Mouse (Mus musculus): ENCODE measurements around the gene Cnn3. TPM values are rescaled to one million over a fixed set of nuclear protein-coding genes. Genes with fewer than 3 reads are reported as not detected.
A peak's percentile ranks its signal among the peaks of the same experiment; 100 is the strongest.

The Cnn3 gene
- total RNA-seq (2014; fragmentation: Nextera tagmentation) (34.5 and 37.7 TPM in 2 replicates), total RNA-seq (2017) (24.6 and 28.0 TPM in 2 replicates)

DNA sequence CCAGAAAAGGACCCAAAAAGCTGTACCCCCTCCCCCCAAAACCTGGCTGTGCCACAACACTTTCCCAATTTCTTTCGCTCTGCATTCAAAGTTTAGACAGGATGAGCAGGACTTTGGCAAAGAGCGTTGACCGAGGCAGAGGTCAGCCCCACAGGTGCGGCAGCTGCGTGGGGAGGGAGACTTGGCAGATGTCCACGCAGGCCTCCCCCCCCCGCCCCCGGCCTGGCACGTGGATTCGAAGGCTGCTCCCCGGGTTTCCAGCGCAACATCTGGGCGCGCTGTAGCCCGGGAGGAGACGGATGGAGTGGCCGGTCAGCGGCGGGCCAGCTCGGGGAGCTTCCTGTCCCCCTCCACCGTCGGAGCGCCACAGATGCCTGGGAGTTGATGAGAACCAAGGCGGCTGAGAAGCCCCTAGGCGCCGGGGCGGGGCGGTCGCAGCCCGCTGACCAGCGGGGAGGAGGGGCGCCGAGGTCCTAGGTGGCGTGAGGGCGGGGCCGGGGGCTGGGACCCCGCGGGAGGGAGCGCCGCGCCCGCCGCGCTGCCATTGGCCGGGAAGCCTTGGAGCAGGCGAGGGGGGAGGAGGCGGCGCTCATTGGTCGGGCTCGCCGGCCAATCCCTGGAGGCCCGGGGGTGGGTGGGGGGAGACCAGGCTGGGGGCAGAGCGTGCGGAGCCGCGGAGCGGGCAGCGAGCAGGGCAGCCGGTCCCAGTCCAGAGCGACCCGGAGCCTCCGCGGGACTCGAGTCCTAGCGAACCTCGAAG, at the start of gene Cnn3:
TSS of gene Cnn3 (plus strand) at position 637 of the 760 bp plus-strand sequence.
- peak; percentile 76 for ATAC-seq (replicated peaks; ENCODE audit: poor library complexity, severe bottlenecking)

DNA sequence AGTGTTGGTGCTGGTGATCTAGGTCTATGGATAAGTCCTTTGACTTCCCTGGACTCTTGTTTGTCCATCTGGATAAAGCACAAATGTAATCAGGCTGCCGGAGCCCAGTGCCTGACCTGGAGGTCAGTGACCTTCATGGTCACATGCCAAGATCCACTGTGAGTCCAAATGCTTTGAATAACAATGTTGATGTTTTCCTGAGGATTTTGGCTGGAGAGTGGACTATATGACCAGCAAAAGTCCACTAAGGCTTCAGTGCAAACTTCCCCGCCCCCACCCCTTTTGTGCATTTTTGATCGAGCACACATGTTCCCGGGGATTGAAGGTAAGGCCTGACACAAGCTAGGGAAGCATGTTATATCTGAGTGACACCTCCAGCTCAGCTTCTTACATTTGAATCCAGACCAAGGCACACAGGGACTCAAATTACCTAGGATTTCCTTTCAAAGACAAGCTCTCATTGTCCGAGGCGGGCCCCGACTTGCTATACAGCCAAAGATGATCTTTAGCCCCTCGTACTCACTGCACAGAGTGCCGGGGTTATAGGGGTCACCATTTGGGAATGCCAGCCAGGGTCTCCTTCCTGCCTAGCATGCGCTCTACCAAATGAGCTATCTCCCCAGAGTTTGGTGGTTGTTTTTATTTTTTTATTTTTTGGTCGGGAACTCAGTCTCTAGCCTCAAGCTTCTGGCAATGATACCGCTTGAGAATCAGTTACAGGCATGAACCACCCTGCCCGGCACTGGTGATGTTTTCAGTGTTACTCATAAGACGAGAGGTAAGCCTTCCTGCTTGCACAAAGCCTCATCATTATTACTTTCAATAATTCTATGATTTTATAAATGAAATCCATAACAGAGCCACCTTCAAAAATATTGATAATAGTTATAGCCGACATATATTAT, 47.3 kb upstream of the Cnn3 start:
- ATAC-seq (replicated peaks; ENCODE audit: poor library complexity, severe bottlenecking) = no peak

DNA sequence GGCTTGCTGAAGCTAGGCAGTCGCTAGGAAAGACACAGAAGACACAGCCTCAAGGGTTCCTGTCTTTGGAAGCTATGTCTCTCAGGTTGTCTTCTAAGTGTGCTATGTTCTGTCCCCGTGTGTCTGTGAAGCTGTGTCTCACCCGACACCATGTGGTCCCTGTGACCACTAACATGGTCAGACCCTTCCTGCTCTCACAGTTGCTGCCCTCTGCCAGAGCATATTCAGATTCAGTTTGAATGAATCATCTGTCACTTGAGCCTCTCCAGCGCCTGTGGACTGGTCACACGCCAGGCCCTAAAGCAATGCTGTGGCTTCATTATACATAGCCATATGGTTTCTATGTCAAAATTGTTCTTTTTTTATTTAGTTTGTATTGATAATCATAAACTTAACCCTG, 46.6 kb upstream of the Cnn3 start:
- ATAC-seq (replicated peaks; ENCODE audit: poor library complexity, severe bottlenecking) = no peak

DNA sequence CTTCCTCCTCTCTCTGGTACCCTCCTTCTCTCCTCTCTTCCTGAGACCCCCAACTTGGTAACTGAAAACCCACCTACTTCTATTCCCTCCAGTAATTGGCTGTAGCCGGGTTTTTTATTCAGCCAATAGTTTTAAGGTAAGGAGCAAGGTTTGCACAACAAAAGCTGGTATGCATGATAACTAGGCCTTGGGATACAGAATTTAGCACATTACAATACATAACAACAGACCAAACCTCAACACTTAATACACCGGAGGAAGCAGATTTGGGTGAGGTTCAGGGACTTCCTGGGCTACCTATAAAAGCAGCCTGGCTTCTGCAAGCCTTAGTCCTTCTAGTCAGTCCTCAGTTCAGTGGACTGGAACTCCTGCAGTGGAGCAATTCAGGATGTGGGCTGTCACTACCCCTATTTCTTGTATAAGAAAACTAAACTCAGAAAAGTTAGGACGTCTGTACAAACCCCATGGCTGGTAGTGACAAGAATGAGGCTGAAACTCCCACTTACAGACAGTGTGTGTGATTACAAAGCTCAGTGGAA, 38.8 kb upstream of the Cnn3 start:
- peak; percentile 12; the same call in 1 of the 2 replicates for ATAC-seq (replicated peaks; ENCODE audit: poor library complexity, severe bottlenecking)

DNA sequence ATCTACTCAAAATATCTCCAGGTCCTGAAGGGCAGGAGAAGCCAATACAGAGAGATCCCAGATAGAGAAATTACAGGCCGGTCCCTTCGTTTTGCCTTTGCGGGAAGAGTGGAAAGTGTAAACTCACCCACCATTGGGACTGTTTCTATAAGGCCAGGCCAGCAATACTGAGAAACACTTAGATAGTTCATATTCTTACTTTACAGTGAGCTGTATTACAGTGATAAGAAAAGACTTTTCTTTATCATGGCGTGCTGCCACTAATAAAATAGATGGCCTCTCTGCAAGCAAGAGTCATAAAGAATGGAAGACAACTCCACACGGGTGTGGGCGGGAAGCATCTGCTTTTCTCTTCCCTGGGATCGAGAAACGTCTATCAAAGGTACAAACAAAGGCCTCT, 36.9 kb upstream of the Cnn3 start:
- no peak for ATAC-seq (replicated peaks; ENCODE audit: poor library complexity, severe bottlenecking)

DNA sequence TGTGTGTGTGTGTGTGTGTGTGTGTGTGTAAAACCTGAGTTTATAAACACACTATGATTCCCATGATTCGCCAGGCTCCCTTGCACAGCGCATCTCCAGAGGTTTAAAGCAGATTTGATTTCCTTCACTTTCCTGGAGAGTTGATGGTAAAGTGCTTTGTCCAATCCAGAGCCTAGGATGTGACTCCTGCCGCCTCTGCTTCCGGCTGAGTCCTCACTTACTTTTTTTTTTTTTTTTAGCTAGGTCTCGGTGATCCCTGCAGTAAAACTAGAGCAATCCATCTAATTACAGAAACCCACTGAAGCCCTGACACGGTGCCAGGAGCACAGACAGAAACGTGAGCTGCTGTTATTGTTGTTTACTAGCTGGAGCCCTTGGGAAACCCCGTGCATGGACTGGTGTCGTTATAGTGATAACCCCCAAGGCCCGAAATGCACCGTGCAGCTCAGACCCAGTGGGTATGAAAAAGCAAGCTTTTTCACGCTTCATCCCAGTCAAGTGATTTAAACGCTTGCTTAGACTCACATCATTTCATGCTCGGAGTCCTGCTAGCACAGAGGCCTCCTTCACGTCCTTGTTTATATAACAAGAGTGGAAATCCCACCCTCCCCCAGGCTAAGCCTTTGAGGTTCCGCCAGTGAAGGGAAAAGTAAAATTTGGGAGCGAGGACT, 36.3 kb upstream of the Cnn3 start:
- ATAC-seq (replicated peaks; ENCODE audit: poor library complexity, severe bottlenecking) = no peak

DNA sequence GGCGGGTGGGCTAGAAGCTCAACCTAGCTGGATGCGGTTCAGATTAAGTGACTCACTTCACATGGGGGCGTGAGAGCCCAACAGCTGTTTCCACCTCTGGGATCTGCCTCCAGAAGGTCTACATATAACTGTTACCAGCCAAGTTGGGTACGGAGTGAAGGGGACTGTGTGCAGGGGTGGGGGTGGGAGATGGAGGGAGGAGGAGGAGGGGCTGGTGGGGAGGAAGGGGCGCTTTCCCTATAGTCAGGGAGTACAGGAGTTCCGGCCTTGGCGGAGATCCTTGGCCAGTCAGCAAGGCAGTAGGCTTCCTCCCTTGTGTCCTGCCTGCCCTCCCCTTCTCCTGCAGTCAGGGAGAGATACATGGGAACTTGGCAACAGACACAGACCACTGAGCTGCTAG, 35.6 kb upstream of the Cnn3 start:
- ATAC-seq (replicated peaks; ENCODE audit: poor library complexity, severe bottlenecking) = no peak

DNA sequence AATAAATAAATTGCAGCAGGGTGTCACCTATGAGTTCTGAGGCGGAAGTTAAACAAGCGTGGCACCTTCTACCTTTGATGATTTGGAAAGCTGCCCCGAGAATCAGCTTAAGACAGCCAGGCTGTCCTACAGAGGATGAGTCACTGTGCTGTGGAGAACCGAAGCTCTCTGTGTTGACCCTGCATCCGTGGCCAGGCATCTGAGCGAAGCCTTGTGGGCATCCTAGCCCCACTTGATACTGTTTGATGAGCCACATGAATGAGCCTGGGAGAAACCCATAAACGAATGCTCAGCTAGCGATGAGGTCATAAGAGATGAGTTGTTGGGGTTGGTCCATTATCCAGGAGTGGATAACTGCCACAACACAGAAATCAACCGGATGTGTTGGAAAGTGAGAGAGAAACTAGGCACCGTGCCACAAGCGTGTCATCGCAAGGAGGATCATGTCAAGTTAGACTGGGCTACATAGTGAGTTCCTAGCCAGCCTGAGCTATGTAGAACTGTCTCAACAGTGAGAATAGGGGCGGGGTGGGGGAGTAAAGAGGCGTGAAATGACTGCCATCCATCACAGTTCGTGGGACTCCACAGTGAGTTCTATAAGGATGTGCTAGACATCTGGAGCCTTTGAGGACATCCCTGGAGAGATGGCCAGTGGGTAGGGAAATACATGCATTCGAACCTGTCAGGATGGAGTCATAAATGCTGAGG, 30.6 kb upstream of the Cnn3 start:
- ATAC-seq (replicated peaks; ENCODE audit: poor library complexity, severe bottlenecking) = no peak

DNA sequence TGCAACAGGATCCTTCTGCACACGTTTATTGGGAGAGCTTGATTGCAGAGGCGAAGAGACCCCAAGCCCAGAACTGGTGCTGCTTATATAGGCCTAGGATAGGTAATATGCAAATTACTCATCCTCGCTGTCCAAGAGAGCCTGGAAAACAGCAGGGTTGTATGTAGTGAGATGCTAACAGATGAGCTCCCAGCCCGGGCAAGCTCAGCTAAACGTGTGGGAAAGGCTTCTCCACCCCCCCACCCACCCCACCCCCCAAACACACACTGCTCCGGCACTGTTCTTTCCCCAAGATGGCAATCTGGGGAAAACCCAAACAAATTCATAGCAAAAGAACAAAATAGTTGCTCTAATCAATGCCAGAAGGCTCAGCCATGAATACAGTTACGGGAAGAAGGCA, 29.7 kb upstream of the Cnn3 start:
- no peak for ATAC-seq (replicated peaks; ENCODE audit: poor library complexity, severe bottlenecking)

DNA sequence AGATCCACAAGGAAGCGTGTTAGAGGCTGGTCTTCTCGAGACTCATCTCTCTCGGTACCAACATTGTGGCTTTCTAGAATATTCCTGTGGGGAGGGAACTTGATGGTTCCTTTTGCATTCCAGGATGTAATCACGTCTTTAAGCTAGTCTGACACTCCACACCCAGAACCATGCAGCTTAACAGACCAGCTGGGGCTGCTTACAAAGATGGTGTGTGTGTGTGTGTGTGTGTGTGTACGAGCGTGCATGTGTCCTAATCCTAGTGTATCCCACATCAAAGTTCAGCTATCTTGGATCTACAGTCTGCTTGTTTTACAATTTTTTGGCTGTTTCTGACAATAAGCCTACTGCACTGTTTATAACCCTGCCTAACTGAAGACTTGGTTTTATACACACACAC, 29.3 kb upstream of the Cnn3 start:
- no peak for ATAC-seq (replicated peaks; ENCODE audit: poor library complexity, severe bottlenecking)

DNA sequence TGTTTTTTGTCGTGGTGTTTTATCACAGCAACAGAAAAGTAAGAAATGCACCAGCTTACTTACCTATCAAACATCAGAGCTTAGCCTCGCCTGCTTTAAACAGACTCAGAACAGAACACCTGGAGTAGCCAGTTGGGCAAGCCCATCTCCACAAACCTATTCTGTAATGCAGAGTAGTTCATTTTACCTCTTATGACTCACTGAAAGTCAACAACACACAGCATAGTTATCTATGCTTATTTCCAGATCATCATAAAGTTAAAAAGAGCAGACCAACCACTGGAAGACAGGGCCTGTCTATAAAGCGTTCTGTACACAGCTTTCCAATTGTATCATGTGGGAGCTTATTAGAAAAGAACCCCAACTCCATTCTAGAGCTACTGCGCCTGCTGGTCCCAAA, 24.9 kb upstream of the Cnn3 start:
- ATAC-seq (replicated peaks; ENCODE audit: poor library complexity, severe bottlenecking) = no peak

DNA sequence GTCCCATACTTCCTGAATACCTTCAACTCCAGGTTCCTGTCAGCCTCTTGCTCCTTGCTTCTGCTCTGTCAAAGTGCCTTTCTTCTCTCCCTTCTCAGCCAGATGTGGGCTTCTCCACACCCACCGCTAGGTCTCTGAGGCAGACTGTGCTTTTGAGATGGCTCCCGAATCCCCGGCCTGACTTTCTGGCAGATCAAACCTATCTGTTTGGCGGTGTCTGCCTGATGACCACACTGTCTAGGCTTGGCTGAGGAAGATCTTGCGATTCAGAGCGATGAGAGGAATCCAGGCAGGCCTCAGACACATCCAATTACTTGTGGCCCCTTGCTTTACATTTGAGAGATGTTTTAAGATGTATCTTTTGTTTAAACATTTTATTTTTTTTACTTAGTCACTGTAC, 24.2 kb upstream of the Cnn3 start:
- ATAC-seq (replicated peaks; ENCODE audit: poor library complexity, severe bottlenecking) = no peak

DNA sequence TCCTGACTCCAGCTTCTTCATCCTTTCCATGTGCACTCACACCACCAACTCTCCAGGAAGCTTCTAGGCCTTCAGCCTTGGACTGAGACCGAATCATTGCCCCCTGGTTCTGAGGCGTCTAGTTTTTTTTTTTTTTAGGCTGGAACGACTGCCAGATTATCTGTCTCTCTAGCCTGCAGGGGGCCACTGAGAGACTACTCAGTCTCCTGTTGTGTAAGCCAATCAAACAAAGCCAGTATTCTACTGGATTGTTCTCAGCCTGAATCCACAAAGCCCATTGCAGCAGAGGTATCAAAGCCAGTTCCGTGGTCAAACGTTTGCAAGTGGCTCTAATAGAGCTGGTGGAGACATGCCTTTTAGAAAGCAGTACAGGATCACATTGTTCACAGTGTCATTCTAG, 22.8 kb upstream of the Cnn3 start:
- ATAC-seq (replicated peaks; ENCODE audit: poor library complexity, severe bottlenecking) = no peak

DNA sequence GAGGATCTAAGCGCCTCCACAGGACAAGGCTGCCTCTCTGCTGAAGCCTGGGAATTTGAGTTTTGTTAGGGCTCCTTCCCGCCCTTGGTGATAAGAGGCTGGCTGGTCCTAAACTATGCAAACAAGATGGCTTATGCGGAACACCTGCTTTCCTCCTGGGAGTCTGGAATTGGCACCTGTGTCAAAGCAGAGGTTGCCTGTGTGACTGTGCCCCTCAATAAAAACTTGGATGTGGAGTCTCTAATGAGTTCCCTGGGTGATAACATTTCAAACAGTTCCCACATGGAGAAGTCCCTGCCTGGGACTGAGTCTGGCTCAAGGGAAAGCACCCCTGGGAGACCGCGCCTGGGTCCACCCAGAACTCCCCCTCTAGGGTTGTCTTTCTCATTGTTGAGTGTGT, 21.2 kb upstream of the Cnn3 start:
- ATAC-seq (replicated peaks; ENCODE audit: poor library complexity, severe bottlenecking) = no peak

DNA sequence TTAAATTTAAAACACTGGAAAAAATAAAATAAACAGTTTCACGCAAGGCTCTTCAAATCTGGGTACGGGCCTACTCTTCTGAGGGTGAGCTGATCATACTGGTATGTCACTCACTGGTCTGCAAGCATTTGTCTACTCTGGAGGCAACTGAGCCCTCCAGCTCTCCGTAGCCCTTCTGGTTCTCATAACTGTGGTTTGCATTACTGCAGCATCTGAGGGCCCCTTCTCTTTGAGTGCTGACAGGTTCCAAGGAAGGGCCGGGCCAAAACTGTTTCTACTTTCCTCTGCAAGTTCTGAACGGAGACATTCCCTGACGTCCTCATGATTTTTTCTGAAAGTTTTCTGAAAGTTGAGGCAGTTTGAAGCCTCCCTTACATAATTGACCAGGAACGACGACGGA, 18.9 kb upstream of the Cnn3 start:
- no peak for ATAC-seq (replicated peaks; ENCODE audit: poor library complexity, severe bottlenecking)

DNA sequence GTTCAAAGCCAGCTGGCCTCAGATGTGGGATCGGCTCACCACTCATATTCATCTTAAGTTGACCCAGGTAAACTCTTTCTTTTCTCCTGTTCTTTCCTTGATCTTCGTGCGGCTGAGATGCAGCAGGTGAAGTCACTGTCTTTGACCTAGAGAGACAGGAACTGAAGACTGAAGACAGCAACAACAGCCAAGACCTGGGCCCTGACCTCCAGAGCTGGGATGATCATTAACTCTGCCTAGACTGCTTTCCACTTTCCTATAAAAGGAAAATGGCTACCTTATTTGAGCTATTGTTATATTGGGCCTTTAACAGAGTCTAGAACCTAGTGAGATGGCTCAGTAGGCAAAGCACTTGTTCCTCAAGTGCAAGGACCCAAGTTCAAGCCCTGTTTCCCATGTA, 17.9 kb upstream of the Cnn3 start:
- ATAC-seq (replicated peaks; ENCODE audit: poor library complexity, severe bottlenecking) = no peak

DNA sequence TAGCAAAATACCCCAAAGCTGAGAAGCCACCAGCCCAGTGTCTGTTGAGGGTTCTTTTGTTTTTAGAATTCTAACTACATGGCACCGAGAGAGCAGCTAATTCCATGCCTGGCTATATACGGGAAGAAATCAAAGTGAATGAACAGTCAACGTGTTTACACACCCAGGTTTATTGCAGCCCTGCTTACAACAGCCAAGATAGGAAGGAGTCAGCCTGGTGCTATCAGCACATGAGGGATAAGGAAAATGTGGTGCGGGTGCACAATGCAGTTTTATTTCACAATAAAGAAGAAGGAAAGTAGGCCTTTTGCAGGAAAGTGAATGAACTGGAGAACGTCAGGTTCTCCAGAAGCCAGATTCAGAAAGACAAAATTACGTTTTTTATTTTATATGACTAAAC, 14.8 kb upstream of the Cnn3 start:
- no peak for ATAC-seq (replicated peaks; ENCODE audit: poor library complexity, severe bottlenecking)

DNA sequence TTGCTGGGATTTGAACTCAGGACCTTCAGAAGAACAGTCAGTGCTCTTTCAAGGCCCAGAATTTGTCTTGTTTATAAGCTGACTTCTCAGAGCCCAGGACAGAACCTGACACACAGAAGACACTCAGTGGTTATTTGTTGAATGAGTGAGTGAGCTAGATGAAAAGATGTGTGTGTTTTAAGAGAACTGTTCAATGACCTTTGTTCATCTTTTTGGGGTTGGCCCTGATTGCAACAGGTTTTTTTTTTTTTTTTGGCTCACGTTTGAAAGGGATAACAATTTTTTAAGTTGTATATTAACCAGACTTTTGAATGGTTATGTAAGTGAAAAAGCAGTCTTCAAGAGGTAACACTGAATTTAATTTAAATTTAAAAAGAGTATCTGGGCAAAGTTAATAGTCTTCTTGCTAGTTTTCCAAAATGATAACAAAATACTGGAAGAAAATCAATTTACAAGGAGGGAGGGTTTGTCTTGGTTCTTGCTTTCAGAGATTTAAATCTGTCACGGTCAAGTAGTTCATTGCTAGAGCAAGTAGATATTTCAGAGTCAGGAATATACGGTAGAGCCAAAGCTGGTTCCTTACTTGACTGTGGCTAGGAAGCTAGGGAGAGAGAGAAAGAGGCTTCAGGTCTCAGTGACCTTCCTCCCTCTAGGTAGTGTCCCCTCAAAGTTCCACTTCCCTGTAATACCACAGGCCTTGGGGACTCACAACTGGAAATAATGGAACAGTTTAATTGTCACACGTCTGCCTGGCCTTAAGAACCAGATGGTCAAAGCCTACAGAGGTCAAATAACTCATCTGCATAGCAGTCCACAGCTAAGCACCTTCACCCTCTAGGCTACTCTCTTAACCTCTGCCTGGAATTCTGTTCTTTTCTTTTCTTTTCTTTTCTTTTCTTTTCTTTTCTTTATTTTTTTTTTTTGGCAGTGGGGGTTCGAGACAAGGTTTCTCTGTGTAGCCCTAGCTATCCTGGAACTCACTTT, 9.8 kb upstream of the Cnn3 start:
- ATAC-seq (replicated peaks; ENCODE audit: poor library complexity, severe bottlenecking) = no peak
